Mouse (Mus musculus) cortical plate, adult 2 months (tissue): ENCODE data around the gene Teddm3.

Experiments used
- CTCF ChIP-seq: fragments of 200-500 bp; IDR thresholded peaks from 2 replicates; pipeline ENCODE4 v1.5.1; 2011; ENCODE audit warnings: mild to moderate bottlenecking, control low read depth, low read length; ENCODE audit not compliant: insufficient read depth; ENCODE audit errors: extremely low read depth
- POLR2A ChIP-seq: fragments of 200-500 bp; IDR thresholded peaks from 2 replicates; pipeline ENCODE4 v1.6.1; 2011; ENCODE audit warnings: mild to moderate bottlenecking, low read length, control low read depth; ENCODE audit not compliant: insufficient read depth; ENCODE audit errors: extremely low read depth

DNA sequence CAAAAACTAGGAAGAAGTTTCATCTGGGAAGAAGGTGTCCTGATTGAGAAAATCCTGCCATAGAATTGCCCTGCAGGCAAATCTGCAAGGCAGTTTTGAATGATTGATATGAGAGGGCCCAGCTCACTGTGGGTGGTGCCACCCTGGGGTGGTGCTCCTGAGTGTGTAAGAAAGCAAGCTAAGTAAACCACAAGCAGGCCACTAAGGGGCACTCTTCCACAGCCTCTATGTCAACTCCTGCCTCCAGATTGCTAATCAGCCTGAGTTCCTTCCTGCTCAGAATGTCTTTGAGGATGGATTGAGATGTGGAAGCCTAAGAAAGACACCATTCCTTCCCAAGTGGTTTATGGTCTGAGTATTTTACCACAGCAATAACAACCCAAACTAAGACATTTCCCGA lies 44.3 kb downstream of the Teddm3 start:
- no peak for TF ChIP-seq POLR2A
- TF ChIP-seq CTCF, result no peak
